Mouse (Mus musculus): ENCODE results near the gene Cc2d1a.

DNA sequence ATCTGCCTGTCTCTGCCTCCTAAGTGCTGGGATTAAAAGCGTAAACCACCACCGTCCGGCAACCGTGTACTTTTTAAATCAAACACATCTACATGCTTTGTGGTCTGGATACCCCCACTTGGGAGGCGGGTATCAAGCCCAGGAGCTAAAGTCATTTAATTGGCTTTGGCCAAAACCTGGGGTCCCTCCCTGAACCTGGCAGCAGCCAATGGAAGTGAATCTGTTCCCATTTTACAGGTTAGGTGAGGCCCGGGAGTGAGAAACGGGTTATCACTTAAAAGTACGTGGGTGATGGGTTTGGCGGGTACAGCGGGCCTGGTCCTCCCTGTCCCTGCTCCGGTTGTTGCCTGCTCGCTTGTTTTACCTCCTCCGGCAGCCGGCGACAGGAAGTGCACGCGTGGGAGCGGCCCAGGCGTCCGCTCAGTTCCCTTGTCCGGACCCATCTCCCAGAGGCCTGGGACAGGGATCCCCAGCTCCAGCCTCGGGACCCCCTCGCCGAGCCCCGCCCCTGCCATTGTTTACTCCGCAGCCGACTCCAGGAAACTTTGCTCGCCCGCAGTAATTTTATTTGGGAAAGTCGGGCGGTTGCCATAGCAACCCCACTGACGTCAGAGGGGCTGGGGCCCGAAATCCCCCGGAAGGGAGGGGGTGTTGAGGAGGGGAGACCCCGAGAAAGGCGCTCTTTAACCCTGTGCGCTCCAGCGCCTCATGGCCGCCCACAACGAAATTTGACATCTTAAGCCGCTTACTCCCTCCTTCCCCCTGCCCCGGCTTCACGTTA, 49.6 kb upstream of the Cc2d1a start:
- TF ChIP-seq ZC3H11A (IDR thresholded peaks at IDR 0.05; ENCODE audit: borderline replicate concordance, low read depth, low read length) (no peak), CHD2 (IDR thresholded peaks at IDR 0.05; ENCODE audit: low read depth, low read length) (no peak)

Data from ES-E14 (cell line).